Mouse (Mus musculus): ENCODE measurements at regions not wholly inside any gene's neighbourhood (a gene's known extent, or its start where the extent isn't known, plus 50 kb on each side); places are given as distances from the start of the nearest gene placed in this dataset.
"Not testable (repeated sequence)": the region's sequence is repeated elsewhere in the genome, so short reads cannot be mapped to it uniquely, and the experiment has no call there.

GRCm38 (mm10) chr8:56927166-56927565 lies 376.3 kb downstream of the Fbxo8 start:
- no peak for DNase-seq (ENCODE audit: low read depth, low spot score)

GRCm38 (mm10) chr8:56929076-56929475 lies 378.2 kb downstream of the Fbxo8 start:
- DNase-seq (ENCODE audit: low read depth, low spot score) = no peak

- no peak for DNase-seq (ENCODE audit: low read depth, low spot score)
These were observed 381.5 kb downstream of the Fbxo8 start for GRCm38 (mm10) chr8:56932421-56932820.

GRCm38 (mm10) chr8:56962186-56962585 lies 358.6 kb upstream of the Hand2 start:
- no peak for DNase-seq (ENCODE audit: low read depth, low spot score)

GRCm38 (mm10) chr8:56970311-56970710 lies 350.5 kb upstream of the Hand2 start:
- no peak for DNase-seq (ENCODE audit: low read depth, low spot score)

GRCm38 (mm10) chr8:56978994-56979393 lies 341.8 kb upstream of the Hand2 start:
- no peak for DNase-seq (ENCODE audit: low read depth, low spot score)

GRCm38 (mm10) chr8:56979416-56979815 lies 341.4 kb upstream of the Hand2 start:
- no peak for DNase-seq (ENCODE audit: low read depth, low spot score)

- DNase-seq (ENCODE audit: low read depth, low spot score) = no peak
These were observed 310.3 kb upstream of the Hand2 start for GRCm38 (mm10) chr8:57010318-57011024.

GRCm38 (mm10) chr8:57013813-57014320 lies 306.9 kb upstream of the Hand2 start:
- DNase-seq (ENCODE audit: low read depth, low spot score) = no peak

GRCm38 (mm10) chr8:57016329-57016728 lies 304.5 kb upstream of the Hand2 start:
- DNase-seq (ENCODE audit: low read depth, low spot score) = no peak

GRCm38 (mm10) chr8:57028096-57028495 lies 292.7 kb upstream of the Hand2 start:
- not testable (repeated sequence) for DNase-seq (ENCODE audit: low read depth, low spot score)

GRCm38 (mm10) chr8:57048490-57048889 lies 272.3 kb upstream of the Hand2 start:
- no peak for DNase-seq (ENCODE audit: low read depth, low spot score)

GRCm38 (mm10) chr8:57048909-57049308 lies 271.9 kb upstream of the Hand2 start:
- DNase-seq (ENCODE audit: low read depth, low spot score) = no peak

GRCm38 (mm10) chr8:57052661-57053060 lies 268.1 kb upstream of the Hand2 start:
- no peak for DNase-seq (ENCODE audit: low read depth, low spot score)

GRCm38 (mm10) chr8:57076995-57077394 lies 243.8 kb upstream of the Hand2 start:
- no peak for DNase-seq (ENCODE audit: low read depth, low spot score)

GRCm38 (mm10) chr8:57086811-57087210 lies 234.0 kb upstream of the Hand2 start:
- DNase-seq (ENCODE audit: low read depth, low spot score) = no peak

- no peak for DNase-seq (ENCODE audit: low read depth, low spot score)
These were observed 228.4 kb upstream of the Hand2 start for GRCm38 (mm10) chr8:57092403-57092802.

GRCm38 (mm10) chr8:57095169-57095568 lies 225.6 kb upstream of the Hand2 start:
- no peak for DNase-seq (ENCODE audit: low read depth, low spot score)

- DNase-seq (ENCODE audit: low read depth, low spot score) = not testable (repeated sequence)
These were observed 209.9 kb upstream of the Hand2 start for GRCm38 (mm10) chr8:57110765-57111402.

- DNase-seq (ENCODE audit: low read depth, low spot score) = no peak
These were observed 209.4 kb upstream of the Hand2 start for GRCm38 (mm10) chr8:57111403-57111771.

- DNase-seq (ENCODE audit: low read depth, low spot score) = no peak
These were observed 206.9 kb upstream of the Hand2 start for GRCm38 (mm10) chr8:57113915-57114314.

GRCm38 (mm10) chr8:57115303-57115702 lies 205.5 kb upstream of the Hand2 start:
- DNase-seq (ENCODE audit: low read depth, low spot score) = no peak

GRCm38 (mm10) chr8:57134041-57134440 lies 186.7 kb upstream of the Hand2 start:
- DNase-seq (ENCODE audit: low read depth, low spot score) = no peak

Data from A20 (cell line).